Mouse (Mus musculus): ENCODE measurements at regions not wholly inside any gene's neighbourhood (a gene's known extent, or its start where the extent isn't known, plus 50 kb on each side); places are given as distances from the start of the nearest gene placed in this dataset.
A peak's percentile ranks its signal among the peaks of the same experiment; 100 is the strongest.

DNA sequence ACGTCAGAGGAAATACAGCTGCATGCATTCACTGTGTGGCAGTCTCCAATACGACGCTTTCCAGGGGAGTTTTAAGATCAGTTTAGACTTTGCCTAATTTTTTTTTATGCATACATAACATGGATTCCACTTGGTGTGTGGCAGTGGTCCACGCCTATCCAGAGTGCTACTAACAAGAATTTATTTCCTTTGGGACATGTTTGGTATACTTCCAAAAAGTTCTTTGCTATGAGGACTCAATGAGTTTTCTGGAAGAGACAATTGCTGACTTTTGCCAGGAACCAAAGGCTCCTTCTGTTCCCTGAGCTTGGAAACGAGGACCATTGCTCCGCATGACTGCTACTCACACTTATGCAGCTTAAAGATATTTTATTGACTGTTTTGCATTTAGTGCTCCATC lies 59.2 kb downstream of the Marcks start:
- TF ChIP-seq GATA4 (IDR thresholded peaks at IDR 0.05; ENCODE audit: insufficient replicate concordance, low read length) = no peak

DNA sequence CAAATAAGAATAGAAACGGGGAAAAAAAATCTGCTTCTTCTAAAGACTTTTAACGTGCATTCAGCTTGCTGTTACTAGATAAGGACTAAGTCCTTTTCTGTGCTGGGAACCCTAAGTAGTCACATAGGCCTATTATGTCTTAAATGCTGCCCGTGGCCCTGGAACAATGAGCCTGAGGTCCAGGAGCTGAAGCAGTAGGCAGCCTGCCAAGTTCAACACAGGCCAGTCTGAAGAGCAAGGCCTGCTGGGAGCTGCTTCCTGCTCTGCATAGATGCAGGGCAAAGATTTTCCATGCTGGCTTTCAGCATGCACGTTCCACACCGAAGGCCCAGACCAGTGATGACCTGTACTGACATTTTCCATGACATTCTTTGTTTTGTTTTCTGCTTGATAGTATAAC lies 60.3 kb downstream of the Marcks start:
- peak; percentile 87 for TF ChIP-seq GATA4 (IDR thresholded peaks at IDR 0.05; ENCODE audit: insufficient replicate concordance, low read length)

DNA sequence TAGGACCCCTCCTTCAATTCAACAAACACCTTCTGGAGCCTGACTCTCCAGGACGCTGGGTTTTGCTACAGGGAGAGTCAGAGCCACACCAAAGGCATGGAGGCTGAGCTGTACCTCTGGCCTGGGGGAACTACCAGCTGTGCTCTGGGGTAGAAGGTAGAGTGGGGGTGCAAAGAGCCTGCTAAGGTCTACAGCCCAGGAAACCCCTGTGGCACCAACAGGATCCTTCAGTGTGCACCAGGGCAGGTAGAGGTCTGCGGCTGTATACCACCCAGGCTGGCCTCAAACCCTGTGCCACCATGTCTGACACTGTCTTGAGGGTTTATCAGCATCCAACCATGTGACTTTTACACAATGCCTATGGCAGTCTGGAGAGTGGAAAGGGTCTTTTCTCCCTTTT lies 61.0 kb downstream of the Marcks start:
- TF ChIP-seq GATA4 (IDR thresholded peaks at IDR 0.05; ENCODE audit: insufficient replicate concordance, low read length) = no peak

DNA sequence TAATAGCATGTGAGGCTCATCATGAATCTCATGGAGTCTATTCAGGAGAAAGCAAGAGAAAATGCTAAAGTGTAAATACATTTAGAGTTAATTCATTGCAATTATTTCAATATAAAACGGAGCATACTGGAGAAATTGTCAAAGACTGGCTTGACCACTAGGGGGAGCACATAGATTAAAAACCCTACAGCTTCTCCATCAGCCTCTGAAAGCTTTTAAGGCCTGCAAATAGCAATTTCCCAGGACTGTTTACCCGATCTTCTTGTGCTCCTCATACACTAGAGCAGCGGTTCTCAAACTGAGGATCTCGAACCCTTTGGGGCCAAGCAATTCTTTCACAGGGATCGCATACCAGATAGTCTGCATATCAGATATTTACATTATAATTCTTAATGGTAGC lies 65.9 kb downstream of the Marcks start:
- TF ChIP-seq GATA4 (IDR thresholded peaks at IDR 0.05; ENCODE audit: insufficient replicate concordance, low read length) = no peak

DNA sequence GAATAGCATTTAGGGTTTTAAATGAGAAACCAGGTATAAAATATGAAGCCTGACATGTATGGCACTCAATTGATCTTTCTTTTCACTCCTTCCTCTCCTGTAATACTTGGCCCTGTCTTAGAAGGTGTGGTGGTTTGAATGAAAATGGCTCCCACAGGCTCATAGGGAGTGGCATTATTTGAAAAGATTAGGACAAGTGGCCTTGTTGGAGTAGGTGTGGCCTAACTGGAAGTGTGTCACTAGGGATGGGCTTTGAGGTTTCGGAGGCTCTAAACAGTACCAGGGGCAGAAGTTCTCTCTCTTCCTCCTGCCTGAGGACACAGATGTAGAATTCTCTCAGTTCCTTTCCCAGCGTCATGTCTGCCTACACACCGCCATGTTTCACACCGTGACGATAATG lies 66.7 kb downstream of the Marcks start:
- no peak for TF ChIP-seq GATA4 (IDR thresholded peaks at IDR 0.05; ENCODE audit: insufficient replicate concordance, low read length)

DNA sequence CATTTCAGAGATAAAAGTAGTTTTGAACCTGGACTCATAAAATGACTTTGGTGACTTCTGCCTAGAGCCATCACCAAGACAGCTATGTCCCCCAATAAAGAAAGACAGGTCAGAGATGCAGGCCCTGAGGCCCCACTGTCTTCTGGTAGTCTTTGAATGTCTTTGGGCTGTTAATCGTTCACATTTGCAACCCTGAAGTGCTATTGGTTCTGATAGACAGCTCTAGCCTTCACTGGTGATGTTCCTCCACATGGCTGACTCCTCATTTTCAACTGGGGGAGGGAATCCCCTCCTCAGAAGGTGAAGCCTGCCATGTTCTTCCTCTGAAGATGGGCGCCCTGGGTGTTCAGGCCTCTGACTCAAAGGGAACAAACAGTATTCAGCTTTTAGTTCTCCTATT lies 67.3 kb downstream of the Marcks start:
- no peak for TF ChIP-seq GATA4 (IDR thresholded peaks at IDR 0.05; ENCODE audit: insufficient replicate concordance, low read length)

Data from liver, adult (tissue).